Mouse (Mus musculus): ENCODE measurements around the gene Mrpl2.

DNA sequence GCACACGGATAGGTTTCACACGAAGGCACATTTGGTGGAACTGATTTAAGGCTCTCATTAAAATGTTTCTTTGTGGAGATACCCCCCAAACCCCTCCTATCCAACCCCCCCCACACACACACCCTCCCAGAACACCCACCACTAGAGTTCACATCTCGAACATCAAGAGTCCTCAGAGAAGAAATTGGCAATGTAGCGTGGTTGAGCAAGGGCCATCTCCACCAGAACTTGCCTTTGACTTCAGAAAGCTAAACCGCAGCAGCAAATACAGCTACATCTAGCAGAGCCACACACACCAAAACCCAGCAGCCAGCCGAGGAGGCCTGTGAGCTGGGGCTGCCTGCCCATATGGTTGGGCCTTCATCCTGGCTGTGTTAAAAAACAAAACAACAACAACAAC, 18.6 kb upstream of the Mrpl2 start:
- TF ChIP-seq POLR2A (IDR thresholded peaks at IDR 0.05; ENCODE audit: low read depth, low read length) (no peak), CTCF (conservative IDR thresholded peaks at IDR 0.05; ENCODE audit: insufficient read depth, insufficient read length, low read depth, low read length) (no peak)

All from kidney, adult 2 months (tissue).